Mouse (Mus musculus) forebrain, embryonic 12.5 days (tissue): Measurements from ENCODE around the gene Tmem132d. TPM values are rescaled to one million over a fixed set of nuclear protein-coding genes. Genes with fewer than 3 reads are reported as not detected.

Experiments
- polyA plus RNA-seq: library from polyadenylated mRNA; unstranded; fragments of >200 nt; fragmentation: Nextera tagmentation; extraction: Ambion mirVana; gene quantifications from 2 replicates; pipeline ENCODE4 v1.2.1, GENCODE M21; 2016

The Tmem132d gene
- polyA plus RNA-seq, 1 experiment from 2014 or later, result 0.47 TPM

Other genes starting within 250 kb of the Tmem132d start
- 4.8 and 5.3 TPM in 2 replicates for gene Fzd10, start 167.8 kb upstream of the Tmem132d start, polyA plus RNA-seq